Mouse (Mus musculus): ENCODE results near the gene Dnajc7. TPM values are rescaled to one million over a fixed set of nuclear protein-coding genes. Genes with fewer than 3 reads are reported as not detected.
A peak's percentile ranks its signal among the peaks of the same experiment; 100 is the strongest.

The Dnajc7 gene
- total RNA-seq, 2 experiments from 2014 or later: 248 to 263 TPM

- no peak overlapping the region for H3K4me3 ChIP-seq
- intact Hi-C loops (cut with DNase I): no loop called here
- no peak overlapping the region for H3K27ac ChIP-seq
- TF ChIP-seq CTCF (IDR thresholded peaks at IDR 0.05): no peak
- no peak for DNase-seq (ENCODE audit: extremely low spot score in 1 of 2, low spot score in 2 of 2)
Observed at GRCm38 (mm10) chr11:100613241-100613640, 6.7 kb downstream of the Dnajc7 start.

DNA sequence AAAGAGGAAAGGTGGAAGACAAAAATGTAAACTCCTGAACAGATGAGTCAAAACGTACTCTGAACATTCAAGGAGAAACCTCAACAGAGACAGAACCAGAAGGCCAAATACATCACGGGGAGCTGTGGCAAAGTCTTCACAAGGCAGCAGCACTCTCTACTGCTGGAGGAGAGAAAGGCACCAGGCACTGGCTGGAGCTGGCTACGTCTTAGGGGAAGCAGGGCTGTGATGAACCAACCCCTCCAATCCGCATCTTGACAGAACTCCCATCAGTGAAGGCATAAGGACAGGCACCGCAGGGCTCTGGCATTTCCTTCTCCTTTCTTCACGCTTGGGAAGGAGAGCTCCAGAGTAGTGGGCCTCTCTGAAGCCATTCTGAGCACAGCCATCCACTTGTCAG is 8.3 kb downstream of the Dnajc7 start:
- intact Hi-C loops (cut with DNase I): loop anchor here (2.0 kb wide), 2 partner anchors 33 to 41 kb away; no protein-coding TSS in a partner anchor
- Histone ChIP-seq H3K4me3 (no peak overlapping the region), H3K27ac (no peak overlapping the region; the same call in 1 of the 2 replicates)
- DNase-seq (ENCODE audit: extremely low spot score in 1 of 2, low spot score in 2 of 2): no peak
- TF ChIP-seq CTCF (IDR thresholded peaks at IDR 0.05): peak; percentile 35

DNA sequence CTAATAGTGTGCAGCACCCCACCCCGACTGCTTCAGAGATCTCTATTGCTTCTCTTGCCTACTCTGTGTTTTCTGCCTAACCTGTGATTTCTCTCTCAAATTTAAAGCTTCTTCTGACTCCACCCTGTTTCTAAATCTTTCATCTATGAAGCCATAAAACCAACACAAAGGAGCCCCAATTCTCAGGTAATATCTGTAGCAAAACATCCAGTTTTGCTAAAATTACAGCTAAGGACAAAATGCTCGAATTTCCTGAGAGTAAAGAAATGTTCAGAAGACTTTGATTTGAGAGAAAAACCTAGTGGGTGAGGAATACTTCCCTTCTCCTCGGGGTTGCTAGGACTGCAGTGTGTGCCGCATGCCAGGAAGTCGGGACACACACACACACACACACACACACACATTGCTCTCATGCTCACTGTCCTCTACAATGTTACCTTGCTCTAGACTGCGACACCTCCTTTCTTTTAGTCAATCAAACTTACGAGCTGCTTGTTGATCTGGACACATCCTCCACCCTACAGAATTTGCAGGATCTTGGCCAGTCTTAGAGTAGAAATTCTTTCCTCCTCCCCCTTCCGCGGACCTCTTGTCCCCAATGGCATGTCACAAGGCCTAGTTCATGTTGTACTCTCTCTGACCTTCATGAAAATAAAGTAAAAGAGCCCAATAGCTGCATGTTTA is 9.8 kb downstream of the Dnajc7 start:
- no peak for TF ChIP-seq CTCF (IDR thresholded peaks at IDR 0.05)
- intact Hi-C loops (cut with DNase I): loop anchor here (2.0 kb wide), 2 partner anchors 31 to 39 kb away; no protein-coding TSS in a partner anchor
- no peak for DNase-seq (ENCODE audit: extremely low spot score in 1 of 2, low spot score in 2 of 2)
- Histone ChIP-seq H3K27ac (no peak overlapping the region; the same call in 1 of the 2 replicates), H3K4me3 (no peak overlapping the region)

DNA sequence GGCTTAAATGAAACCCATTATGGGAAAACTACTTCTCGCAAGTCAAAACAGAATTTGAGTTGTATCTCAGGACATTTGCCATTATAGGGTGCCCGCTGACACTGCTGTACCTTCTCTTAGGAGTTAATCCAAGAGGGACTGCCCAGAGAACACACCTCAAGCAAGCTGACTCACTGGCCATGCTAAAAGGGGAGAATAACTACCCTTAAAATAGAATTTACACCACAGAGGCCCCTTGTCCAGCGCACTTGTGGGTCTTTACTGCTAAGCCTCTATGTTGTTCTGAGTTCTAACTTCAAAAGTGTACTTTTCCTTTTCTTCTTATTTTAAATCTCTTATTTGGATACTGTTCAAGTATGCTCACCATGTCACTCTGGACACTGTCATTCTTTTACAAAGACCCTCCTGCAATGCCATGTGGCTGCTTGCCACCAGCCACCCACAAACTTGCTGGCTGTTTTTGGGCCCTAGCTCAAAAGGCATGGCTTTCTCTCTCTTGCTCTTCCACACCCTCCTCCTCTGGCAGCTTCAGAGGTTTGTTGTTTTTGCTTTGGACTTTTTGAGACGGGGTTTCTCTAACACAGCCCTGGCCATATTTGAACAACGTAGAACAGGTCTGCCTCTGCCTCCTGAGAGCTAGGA is 10.5 kb downstream of the Dnajc7 start:
- intact Hi-C loops (cut with DNase I): no loop called here
- no peak for DNase-seq (ENCODE audit: extremely low spot score in 1 of 2, low spot score in 2 of 2)
- no peak overlapping the region; the same call in 1 of the 2 replicates for H3K27ac ChIP-seq
- H3K4me3 ChIP-seq: no peak overlapping the region
- no peak for TF ChIP-seq CTCF (IDR thresholded peaks at IDR 0.05)

- TF ChIP-seq CTCF (IDR thresholded peaks at IDR 0.05): no peak
- intact Hi-C loops (cut with DNase I): no loop called here
- Histone ChIP-seq H3K4me3 (no peak overlapping the region), H3K27ac (no peak overlapping the region; the same call in 1 of the 2 replicates)
- no peak for DNase-seq (ENCODE audit: extremely low spot score in 1 of 2, low spot score in 2 of 2)
Observed at GRCm38 (mm10) chr11:100608796-100609195, 11.2 kb downstream of the Dnajc7 start.

DNA sequence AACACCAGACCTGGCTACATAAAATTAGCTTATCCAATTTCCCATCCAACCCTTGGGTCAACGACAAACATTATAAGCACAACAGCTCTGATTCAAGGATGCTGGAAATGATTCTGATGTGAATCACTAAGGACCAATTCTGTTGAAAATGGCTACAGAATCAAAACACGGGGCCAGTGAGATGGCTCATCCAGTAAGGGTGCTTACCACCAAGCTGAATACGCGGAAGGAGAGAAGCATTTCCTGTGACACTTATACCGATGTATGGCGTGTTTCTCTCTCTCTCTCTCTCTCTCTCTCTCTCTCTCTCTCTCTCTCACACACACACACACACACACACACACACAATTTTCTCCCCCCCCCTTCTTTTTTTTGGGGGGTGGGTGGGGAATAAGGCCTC is 12.8 kb downstream of the Dnajc7 start:
- H3K27ac ChIP-seq: no peak overlapping the region
- TF ChIP-seq CTCF (IDR thresholded peaks at IDR 0.05): no peak
- intact Hi-C loops (cut with DNase I): no loop called here
- no peak for DNase-seq (ENCODE audit: extremely low spot score in 1 of 2, low spot score in 2 of 2)
- H3K4me3 ChIP-seq: no peak overlapping the region

GRCm38 (mm10) chr11:100605451-100605850 is 14.5 kb downstream of the Dnajc7 start:
- H3K4me3 ChIP-seq: no peak overlapping the region
- no peak for DNase-seq (ENCODE audit: extremely low spot score in 1 of 2, low spot score in 2 of 2)
- H3K27ac ChIP-seq: peak overlapping the region; percentile 30; the same call in 1 of the 2 replicates
- TF ChIP-seq CTCF (IDR thresholded peaks at IDR 0.05): no peak; the same call in 1 of the 2 replicates
- intact Hi-C loops (cut with DNase I): no loop called here

DNA sequence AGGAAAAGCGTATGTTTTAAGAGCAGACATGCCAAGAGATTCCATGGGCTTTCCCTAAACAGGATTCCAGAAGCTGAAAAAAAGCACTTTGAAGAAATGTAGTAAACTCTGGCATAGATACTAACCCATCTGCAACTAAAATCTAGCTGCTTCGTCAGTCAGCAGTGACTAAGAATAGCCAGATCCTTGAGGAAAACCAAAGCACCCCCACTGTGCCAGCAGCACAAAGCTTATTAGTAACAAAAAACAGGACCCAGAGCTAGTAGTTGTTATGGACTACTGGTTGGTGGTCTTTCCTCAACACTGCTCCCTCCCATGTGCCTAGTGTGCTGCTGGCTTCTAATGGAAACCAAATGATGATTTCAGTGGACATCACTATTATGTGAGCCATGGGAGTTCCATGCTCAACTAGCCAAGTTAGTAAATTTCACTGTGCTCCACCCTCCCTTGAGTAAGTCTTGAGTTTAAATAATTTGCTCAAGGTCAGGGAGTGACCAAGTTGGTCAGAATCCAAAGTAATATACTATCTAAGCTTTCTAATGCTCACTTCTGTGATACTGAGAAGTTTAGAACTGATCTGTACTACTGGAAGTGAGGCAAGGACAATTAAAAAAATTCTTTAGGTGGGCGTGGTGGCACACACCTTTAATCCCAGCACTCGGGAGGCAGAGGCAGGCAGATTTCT is 15.5 kb downstream of the Dnajc7 start:
- DNase-seq (ENCODE audit: extremely low spot score in 1 of 2, low spot score in 2 of 2): no peak
- no peak for TF ChIP-seq CTCF (IDR thresholded peaks at IDR 0.05)
- intact Hi-C loops (cut with DNase I): no loop called here
- Histone ChIP-seq H3K27ac (peak overlapping the region; percentile 30), H3K4me3 (no peak overlapping the region)

- intact Hi-C loops (cut with DNase I): no loop called here
Observed at GRCm38 (mm10) chr11:100603813-100604212, 16.2 kb downstream of the Dnajc7 start.

DNA sequence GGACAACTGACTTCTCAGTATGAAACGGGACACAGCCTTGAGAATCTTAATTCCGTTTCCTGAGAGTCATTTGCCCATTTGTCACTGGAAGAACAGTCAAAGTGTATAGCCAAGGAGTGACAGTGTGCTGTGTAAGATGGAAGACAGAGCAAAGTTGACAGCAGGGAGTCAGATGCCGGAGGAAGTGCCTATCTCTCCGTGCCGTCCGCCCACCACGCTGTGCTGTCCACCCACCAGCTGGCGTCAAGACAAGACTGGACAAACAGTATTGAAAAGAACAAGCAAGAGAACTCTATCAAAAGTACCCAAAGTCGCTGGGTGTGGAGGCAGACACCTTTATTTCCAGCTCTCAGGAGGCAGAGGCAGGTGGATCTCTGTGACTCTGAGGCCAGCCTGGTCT is 16.8 kb downstream of the Dnajc7 start:
- Histone ChIP-seq H3K27ac (no peak overlapping the region), H3K4me3 (no peak overlapping the region)
- no peak for DNase-seq (ENCODE audit: extremely low spot score in 1 of 2, low spot score in 2 of 2)
- no peak for TF ChIP-seq CTCF (IDR thresholded peaks at IDR 0.05)
- intact Hi-C loops (cut with DNase I): no loop called here

More at GRCm38 (mm10) chr11:100603813-100604212, 16.2 kb downstream of the Dnajc7 start:
- DNase-seq (ENCODE audit: extremely low spot score in 1 of 2, low spot score in 2 of 2): no peak
- Histone ChIP-seq H3K27ac (peak overlapping the region; percentile 30; the same call in 1 of the 2 replicates), H3K4me3 (no peak overlapping the region)
- no peak for TF ChIP-seq CTCF (IDR thresholded peaks at IDR 0.05)

- no peak overlapping the region for H3K27ac ChIP-seq
- intact Hi-C loops (cut with DNase I): no loop called here
- DNase-seq (ENCODE audit: extremely low spot score in 1 of 2, low spot score in 2 of 2): no peak
Observed at GRCm38 (mm10) chr11:100601372-100601771, 18.6 kb downstream of the Dnajc7 start.

GRCm38 (mm10) chr11:100598074-100598473 is 21.9 kb downstream of the Dnajc7 start:
- DNase-seq (ENCODE audit: extremely low spot score in 1 of 2, low spot score in 2 of 2): no peak
- intact Hi-C loops (cut with DNase I): no loop called here
- TF ChIP-seq CTCF (IDR thresholded peaks at IDR 0.05): no peak
- Histone ChIP-seq H3K4me3 (no peak overlapping the region), H3K27ac (no peak overlapping the region)

More at GRCm38 (mm10) chr11:100601372-100601771, 18.6 kb downstream of the Dnajc7 start:
- TF ChIP-seq CTCF (IDR thresholded peaks at IDR 0.05): no peak
- H3K4me3 ChIP-seq: no peak overlapping the region

Measured in left cerebral cortex, adult 2 months (tissue).